7 mouse cellular contexts compared by ENCODE assay signal in the genomic region with DNA sequence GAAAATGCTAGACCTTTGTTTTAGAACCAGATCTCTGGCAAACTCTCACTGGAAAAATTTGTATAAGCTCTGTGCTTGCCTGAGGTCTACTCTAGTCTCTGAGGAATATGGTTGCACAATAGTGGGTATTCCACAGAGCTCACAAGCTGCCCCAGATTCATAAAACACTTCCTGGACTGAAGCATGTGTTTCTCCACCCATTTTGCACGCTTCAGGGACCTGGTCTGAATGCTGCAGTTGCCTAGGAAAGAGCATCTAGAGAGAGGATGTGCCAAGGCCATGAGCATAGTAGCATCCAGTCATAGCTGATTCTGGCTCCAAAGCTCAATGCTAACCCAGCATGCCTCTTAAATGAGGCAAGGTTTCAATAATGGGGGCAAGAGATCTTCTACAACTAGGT.
DNase-seq lines count a peak whose midpoint lies in the region; ATAC-seq and TF ChIP-seq lines count a peak whose summit lies in the region.

No protein-coding gene starts in this region.

- no peaks in the 10 kb centered on the region for H3K4me1 ChIP-seq in hindbrain, embryonic 12.5 days
- H3K4me1 ChIP-seq in hindbrain, embryonic 11.5 days (replicated peaks; ENCODE audit: control insufficient read depth, insufficient read depth, low read length) = no peaks in the 10 kb centered on the region

- no peak for TF ChIP-seq CTCF in Patski (IDR thresholded peaks at IDR 0.05)

- H3K36me3 ChIP-seq in hindbrain, embryonic 12.5 days = peaks cover 28% of the 10 kb centered on the region
- H3K36me3 ChIP-seq in hindbrain, embryonic 11.5 days (ENCODE audit: control insufficient read depth, insufficient read depth, low read length) = no peaks in the 10 kb centered on the region

- intact Hi-C loops in gastrocnemius, postnatal 14 days (cut with DNase I; ENCODE audit: low total_unique reads) = no loop called here

- no peaks in the 10 kb centered on the region for H3K27me3 ChIP-seq in hindbrain, embryonic 12.5 days
- H3K27me3 ChIP-seq in hindbrain, embryonic 11.5 days (ENCODE audit: control insufficient read depth, insufficient read depth, low read length) = no peaks in the 10 kb centered on the region
- no peaks in the 10 kb centered on the region for H3K27me3 ChIP-seq in Patski

- POLR2A ChIA-PET in Patski (lab: Charles Lee) = no interaction called here

- 55% methylated on average over 1 of the region's 1 CpGs for WGBS in hindbrain, embryonic 12.5 days
- WGBS in hindbrain, embryonic 11.5 days = 57% methylated on average over 1 of the region's 1 CpGs

- H3K4me2 ChIP-seq in hindbrain, embryonic 12.5 days (replicated peaks) = no peak overlapping the region
- no peak overlapping the region for H3K4me2 ChIP-seq in hindbrain, embryonic 11.5 days (replicated peaks; ENCODE audit: low read depth, low read length)

- H3K4me3 ChIP-seq in hindbrain, embryonic 12.5 days = no peak overlapping the region
- no peak overlapping the region for H3K4me3 ChIP-seq in hindbrain, embryonic 11.5 days (ENCODE audit: low read depth, low read length)

- H3K27ac ChIP-seq in hindbrain, embryonic 12.5 days = no peak overlapping the region
- H3K27ac ChIP-seq in hindbrain, embryonic 11.5 days (ENCODE audit: low read depth, low read length) = no peak overlapping the region

- no peak for DNase-seq in hindbrain, embryonic 11.5 days (ENCODE audit: low spot score)
- peak; percentile 37 for DNase-seq in Patski (ENCODE audit: low read depth, low spot score)
- DNase-seq in gastrocnemius, postnatal 14 days = peak; percentile 6
- peak; percentile 30 for DNase-seq in layer of hippocampus, adult 9-11 months
- no peak for DNase-seq in embryo, embryonic 9.5 days (ENCODE audit: extremely low spot score)
- DNase-seq in spleen, postnatal 10 days (ENCODE audit: low spot score in 2 of 2) = no peak

- in situ Hi-C loops in Patski (cut with MboI; ENCODE audit: low pct_unique_long_range_greater_than_20kb) = no loop called here

- CTCF ChIA-PET in Patski (lab: Charles Lee) = no interaction called here

- H3K9me3 ChIP-seq in hindbrain, embryonic 12.5 days (replicated peaks) = no peaks in the 10 kb centered on the region
- no peaks in the 10 kb centered on the region for H3K9me3 ChIP-seq in hindbrain, embryonic 11.5 days (ENCODE audit: control insufficient read depth, low read length)

- ATAC-seq in hindbrain, embryonic 12.5 days (ENCODE audit: low FRiP score) = peak; percentile 67
- no peak for ATAC-seq in hindbrain, embryonic 11.5 days (ENCODE audit: low FRiP score)
- peak; percentile 97 for ATAC-seq in Patski

- H3K9ac ChIP-seq in hindbrain, embryonic 12.5 days = no peak overlapping the region
- no peak overlapping the region for H3K9ac ChIP-seq in hindbrain, embryonic 11.5 days (ENCODE audit: low read depth, low read length)

Comparison
In these comparisons a context has a peak if more than half of its experiments do, and no peak if none do; other contexts are left out.
1. DNase-seq: peak in Patski (single experiment), gastrocnemius, postnatal 14 days (single experiment) and layer of hippocampus, adult 9-11 months (single experiment); none in hindbrain, embryonic 11.5 days (single experiment), embryo, embryonic 9.5 days (single experiment) and spleen, postnatal 10 days (0 of 2).